Mouse (Mus musculus): ENCODE data around the gene Rpl23. TPM values are rescaled to one million over a fixed set of nuclear protein-coding genes. Genes with fewer than 3 reads are reported as not detected.

Rpl23 gene
- total and polyA plus RNA-seq, 3 experiments: 921 to 2,072 TPM; not detected in 1

DNA sequence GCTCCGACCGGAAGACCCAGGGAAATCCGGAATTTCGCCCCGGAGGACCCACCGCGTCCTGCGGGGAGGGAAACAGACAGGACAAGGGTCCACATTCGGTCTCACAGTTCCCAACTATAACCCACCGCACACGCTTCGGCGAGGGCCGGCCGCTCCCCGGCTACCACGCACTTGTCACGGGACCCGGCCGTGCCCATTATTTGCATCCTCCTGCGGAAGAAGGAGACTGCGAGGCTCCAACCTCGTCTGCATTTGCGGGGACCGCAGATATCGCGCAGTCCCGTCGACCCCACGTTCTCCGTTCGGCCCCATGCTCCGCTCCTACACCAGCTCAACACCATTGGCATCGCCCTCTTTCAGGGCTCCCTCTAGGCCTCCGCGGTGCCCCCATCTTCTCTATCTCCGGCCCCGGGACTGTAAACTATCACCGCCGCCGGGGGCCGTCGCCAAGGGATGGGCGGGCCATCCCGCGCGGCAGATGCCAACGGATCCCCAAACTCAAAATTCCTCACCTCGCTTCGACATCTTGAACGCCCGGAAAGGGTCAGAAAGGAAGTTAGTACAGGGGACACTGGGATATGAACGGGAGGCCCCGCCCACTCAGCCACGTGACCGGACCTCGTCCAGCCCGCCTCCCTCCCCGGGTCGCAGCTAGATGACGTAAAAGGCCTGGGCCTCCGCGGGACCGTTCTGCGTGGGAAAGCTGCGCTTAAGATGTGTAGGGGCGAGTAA, at the start of gene Rpl23 (continued):
- peak; percentile 86 to 99 for TF ChIP-seq POLR2A (IDR thresholded peaks at IDR 0.05; ENCODE audit: control insufficient read depth in 1 of 2, insufficient read depth in 1 of 2, low read depth in 1 of 2, low read length in 2 of 2, poor library complexity in 1 of 2)

DNA sequence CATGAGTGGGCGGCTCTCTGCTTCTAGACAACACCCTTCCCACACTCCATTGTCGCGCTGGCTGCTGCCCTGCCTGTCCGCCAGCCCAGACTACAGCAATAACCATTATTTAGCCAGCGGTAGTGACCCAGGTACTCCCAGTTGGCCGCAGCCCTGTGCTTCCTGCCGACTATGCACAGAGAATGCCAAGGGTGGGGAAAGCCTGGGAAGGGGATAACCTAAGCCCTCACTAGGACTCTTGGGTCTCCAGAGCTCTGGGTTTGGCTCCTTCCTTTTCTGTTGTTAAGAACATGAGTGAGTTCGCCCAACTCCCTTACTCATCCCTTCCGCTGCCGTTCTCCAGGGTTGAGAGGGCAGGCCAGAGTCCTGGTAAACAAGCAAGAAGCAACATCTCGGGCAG, 49.8 kb upstream of the Rpl23 start:
- Histone ChIP-seq H3K4me1 (ENCODE audit: control insufficient read depth in 1 of 2, insufficient read depth in 2 of 2, low read length in 2 of 2) (no peaks in the 10 kb centered on the region), H3K27ac (ENCODE audit: control insufficient read depth, low read depth, low read length) (no peak overlapping the region), H3K27me3 (ENCODE audit: control insufficient read depth in 1 of 2, insufficient read depth in 2 of 2, low read length in 2 of 2) (no peaks in the 10 kb centered on the region), H3K79me2 (ENCODE audit: control insufficient read depth, insufficient read depth, low read length, poor library complexity) (no peaks in the 10 kb centered on the region), H3K9me3 (replicated peaks; ENCODE audit: insufficient read depth, low read length) (no peaks in the 10 kb centered on the region), H3K36me3 (ENCODE audit: control insufficient read depth in 1 of 2, insufficient read depth in 2 of 2, low read length in 2 of 2) (no peaks in the 10 kb centered on the region), H3K4me3 (ENCODE audit: control insufficient read depth in 1 of 2, insufficient read depth in 1 of 2, low read depth in 2 of 2, low read length in 2 of 2) (no peak overlapping the region), H3K9ac (ENCODE audit: control insufficient read depth, low read depth, low read length, poor library complexity, severe bottlenecking) (no peak overlapping the region)
- TF ChIP-seq NRF1 (IDR thresholded peaks at IDR 0.05; ENCODE audit: insufficient read depth, low read depth, low read length, poor library complexity, severe bottlenecking) (no peak), USF1 (IDR thresholded peaks at IDR 0.05; ENCODE audit: low read depth, low read length) (no peak), CHD2 (IDR thresholded peaks at IDR 0.05; ENCODE audit: low read length) (no peak), HCFC1 (IDR thresholded peaks at IDR 0.05; ENCODE audit: low read depth, low read length) (no peak), RCOR1 (IDR thresholded peaks at IDR 0.05; ENCODE audit: low read depth, low read length) (no peak), CHD1 (IDR thresholded peaks at IDR 0.05; ENCODE audit: low read depth, low read length) (no peak), POLR2AphosphoS2 (IDR thresholded peaks at IDR 0.05; ENCODE audit: low read length) (no peak), UBTF (IDR thresholded peaks at IDR 0.05; ENCODE audit: borderline replicate concordance, insufficient read depth, low read depth, low read length) (no peak)
- no peak for DNase-seq (ENCODE audit: low read depth, low spot score)

DNA sequence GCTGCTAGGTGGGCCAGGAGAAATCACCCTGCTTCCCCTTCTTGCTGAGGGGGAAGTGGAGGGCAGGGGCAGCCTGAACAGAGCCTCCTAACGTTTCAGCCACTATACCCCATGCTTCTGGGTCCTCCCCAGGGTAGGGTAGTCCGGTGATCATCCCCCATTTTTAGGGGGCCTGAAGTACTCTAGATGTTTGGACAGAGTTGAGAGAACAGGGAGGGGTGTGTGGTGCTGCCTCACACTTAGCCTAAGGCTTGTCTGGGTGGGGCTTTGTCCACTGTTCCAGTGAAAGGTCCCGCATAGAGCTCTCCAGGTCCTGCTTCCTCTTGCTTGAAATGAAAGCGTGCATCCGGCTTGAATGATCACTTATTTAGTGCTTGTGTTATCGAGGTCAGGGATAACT, 48.3 kb upstream of the Rpl23 start:
- H3K9me3 ChIP-seq (replicated peaks; ENCODE audit: insufficient read depth, low read length): no peaks in the 10 kb centered on the region
- H3K27ac ChIP-seq (ENCODE audit: control insufficient read depth, low read depth, low read length): no peak overlapping the region
- TF ChIP-seq POLR2AphosphoS2 (IDR thresholded peaks at IDR 0.05; ENCODE audit: low read length) (no peak), ZC3H11A (IDR thresholded peaks at IDR 0.05; ENCODE audit: low read depth, low read length) (no peak), USF1 (IDR thresholded peaks at IDR 0.05; ENCODE audit: low read depth, low read length) (no peak), TAL1 (IDR thresholded peaks at IDR 0.05; ENCODE audit: low read length) (no peak), HCFC1 (IDR thresholded peaks at IDR 0.05; ENCODE audit: low read depth, low read length) (no peak), UBTF (IDR thresholded peaks at IDR 0.05; ENCODE audit: borderline replicate concordance, insufficient read depth, low read depth, low read length) (no peak), MAZ (IDR thresholded peaks at IDR 0.05; ENCODE audit: low read depth, low read length) (no peak), CTCF (IDR thresholded peaks at IDR 0.05 in 2 of 3, conservative IDR thresholded peaks at IDR 0.05 in 1 of 3; ENCODE audit: control insufficient read depth in 1 of 3, insufficient read depth in 1 of 3, low read depth in 2 of 3, low read length in 3 of 3, poor library complexity in 1 of 3, severe bottlenecking in 1 of 3) (no peak), EP300 (IDR thresholded peaks at IDR 0.05; ENCODE audit: low read depth in 1 of 2, low read length in 2 of 2) (no peak), SIN3A (IDR thresholded peaks at IDR 0.05; ENCODE audit: low read length) (no peak), ZKSCAN1 (IDR thresholded peaks at IDR 0.05; ENCODE audit: low read depth, low read length) (no peak), NRF1 (IDR thresholded peaks at IDR 0.05; ENCODE audit: insufficient read depth, low read depth, low read length, poor library complexity, severe bottlenecking) (no peak), MYB (IDR thresholded peaks at IDR 0.05; ENCODE audit: low read depth, low read length) (no peak), RAD21 (IDR thresholded peaks at IDR 0.05; ENCODE audit: low read depth, low read length) (no peak), ZMIZ1 (IDR thresholded peaks at IDR 0.05; ENCODE audit: low read depth, low read length) (no peak), BHLHE40 (IDR thresholded peaks at IDR 0.05; ENCODE audit: borderline replicate concordance, low read depth, low read length) (no peak), KAT2A (conservative IDR thresholded peaks at IDR 0.05; ENCODE audit: low read depth, low read length) (no peak), ELF1 (IDR thresholded peaks at IDR 0.05; ENCODE audit: low read depth, low read length) (no peak), TCF12 (IDR thresholded peaks at IDR 0.05; ENCODE audit: low read depth, low read length) (no peak)
- H3K27me3 ChIP-seq (ENCODE audit: control insufficient read depth in 1 of 2, insufficient read depth in 2 of 2, low read length in 2 of 2): no peaks in the 10 kb centered on the region
- H3K9ac ChIP-seq (ENCODE audit: control insufficient read depth, low read depth, low read length, poor library complexity, severe bottlenecking): no peak overlapping the region
- no peak for DNase-seq (ENCODE audit: low read depth, low spot score)
- H3K36me3 ChIP-seq (ENCODE audit: control insufficient read depth in 1 of 2, insufficient read depth in 2 of 2, low read length in 2 of 2): peaks cover 1 to 4% of the 10 kb centered on the region in 2 experiments
- H3K4me1 ChIP-seq (ENCODE audit: control insufficient read depth in 1 of 2, insufficient read depth in 2 of 2, low read length in 2 of 2): peaks cover 11 to 15% of the 10 kb centered on the region in 2 experiments
- no peaks in the 10 kb centered on the region for H3K79me2 ChIP-seq (ENCODE audit: control insufficient read depth, insufficient read depth, low read length, poor library complexity)
- no peak overlapping the region for H3K4me3 ChIP-seq (ENCODE audit: control insufficient read depth in 1 of 2, insufficient read depth in 1 of 2, low read depth in 2 of 2, low read length in 2 of 2)

Measured in MEL (cell line).